Mouse (Mus musculus) layer of hippocampus, adult 2 months (tissue): ENCODE data around the gene Pcp4. TPM values are rescaled to one million over a fixed set of nuclear protein-coding genes. Genes with fewer than 3 reads are reported as not detected.

ENCODE experiments used
- DNase-seq, 2 experiments: peaks; one replicate each; pipeline ENCODE4 v3.0.0; 2022; ENCODE audit warnings: low spot score in 2 of 2
- H3K27ac ChIP-seq: fragments of 200-600 bp; 2 replicates; pipeline ENCODE4 v1.8.1; 2022
- H3K4me3 ChIP-seq: fragments of 200-600 bp; 2 replicates; pipeline ENCODE4 v1.8.1; 2022; ENCODE audit warnings: mild to moderate bottlenecking
- CTCF ChIP-seq: fragments of 200-600 bp; conservative IDR thresholded peaks from 2 replicates; pipeline ENCODE4 v1.8.1; 2022; ENCODE audit warnings: antibody characterized with exemption, mild to moderate bottlenecking, moderate library complexity
- total RNA-seq, 2 experiments: library from RNA; stranded (reverse); gene quantifications; 2 replicates each; pipeline ENCODE4 v1.2.3; 2021

The Pcp4 gene
- total RNA-seq, 2 experiments from 2014 or later = 261 to 281 TPM

DNA sequence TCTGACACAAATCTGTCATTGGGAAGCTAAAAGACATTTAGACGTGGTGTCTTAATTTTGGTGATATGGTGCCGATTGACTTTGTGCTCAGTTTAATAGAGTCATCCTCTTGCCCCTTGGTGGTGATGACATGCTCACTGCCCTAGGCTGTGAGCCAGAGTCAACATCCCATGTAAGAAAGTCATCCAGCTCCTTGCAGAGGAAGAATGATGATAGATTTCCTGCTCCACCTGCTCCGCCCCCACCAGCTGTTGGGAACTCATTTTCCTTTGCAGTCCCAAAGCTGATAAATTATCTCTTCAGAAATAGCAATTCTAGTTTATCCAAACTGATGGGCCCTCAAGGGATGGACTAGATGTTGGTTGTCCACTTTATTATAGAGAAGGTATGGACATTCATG, 89.2 kb downstream of the Pcp4 start:
- no peak overlapping the region for H3K27ac ChIP-seq
- no peak for DNase-seq
- no peak overlapping the region for H3K4me3 ChIP-seq
- TF ChIP-seq CTCF = no peak

DNA sequence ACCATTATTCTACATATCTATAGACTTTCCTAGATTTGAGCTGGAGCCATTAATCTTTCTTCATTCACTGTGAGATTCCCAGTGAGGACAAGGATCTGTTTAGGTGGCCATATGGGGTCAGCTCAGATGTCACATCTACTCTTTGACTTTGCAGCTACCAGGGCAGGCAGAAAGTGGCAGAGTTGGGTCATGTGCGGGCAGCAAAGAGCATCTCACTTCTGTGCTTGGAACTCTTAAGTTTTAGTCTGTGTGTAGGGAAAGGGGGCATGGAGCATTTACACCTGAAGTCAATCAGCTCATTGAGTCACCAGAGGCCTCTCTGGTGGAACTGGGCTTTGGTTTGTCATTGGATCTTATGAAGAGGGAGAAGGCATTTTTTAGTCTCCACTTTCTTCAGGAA, 90.9 kb downstream of the Pcp4 start:
- Histone ChIP-seq H3K27ac (no peak overlapping the region), H3K4me3 (no peak overlapping the region)
- no peak for DNase-seq
- TF ChIP-seq CTCF = no peak

GRCm38 (mm10) chr16:96559796-96560195, 92.4 kb downstream of the Pcp4 start:
- no peak for DNase-seq
- TF ChIP-seq CTCF = no peak
- Histone ChIP-seq H3K27ac (no peak overlapping the region), H3K4me3 (no peak overlapping the region)

- no peak overlapping the region for H3K27ac ChIP-seq
- DNase-seq = no peak
- no peak overlapping the region for H3K4me3 ChIP-seq
- TF ChIP-seq CTCF = no peak
Measured at GRCm38 (mm10) chr16:96563350-96564257, 96.2 kb downstream of the Pcp4 start.

GRCm38 (mm10) chr16:96567428-96567827, 100.0 kb downstream of the Pcp4 start:
- Histone ChIP-seq H3K27ac (no peak overlapping the region), H3K4me3 (no peak overlapping the region)
- no peak for DNase-seq
- TF ChIP-seq CTCF = no peak

Other genes starting within 250 kb of the Pcp4 start
- gene B3galt5, start 231.8 kb upstream of the Pcp4 start, total RNA-seq = 10 to 100 TPM; 54.5 to 57.4 TPM
- not detected for gene Itgb2l, start 24.0 kb upstream of the Pcp4 start, total RNA-seq